Mouse (Mus musculus): ENCODE data around the gene Carhsp1.

Carhsp1 gene

DNA sequence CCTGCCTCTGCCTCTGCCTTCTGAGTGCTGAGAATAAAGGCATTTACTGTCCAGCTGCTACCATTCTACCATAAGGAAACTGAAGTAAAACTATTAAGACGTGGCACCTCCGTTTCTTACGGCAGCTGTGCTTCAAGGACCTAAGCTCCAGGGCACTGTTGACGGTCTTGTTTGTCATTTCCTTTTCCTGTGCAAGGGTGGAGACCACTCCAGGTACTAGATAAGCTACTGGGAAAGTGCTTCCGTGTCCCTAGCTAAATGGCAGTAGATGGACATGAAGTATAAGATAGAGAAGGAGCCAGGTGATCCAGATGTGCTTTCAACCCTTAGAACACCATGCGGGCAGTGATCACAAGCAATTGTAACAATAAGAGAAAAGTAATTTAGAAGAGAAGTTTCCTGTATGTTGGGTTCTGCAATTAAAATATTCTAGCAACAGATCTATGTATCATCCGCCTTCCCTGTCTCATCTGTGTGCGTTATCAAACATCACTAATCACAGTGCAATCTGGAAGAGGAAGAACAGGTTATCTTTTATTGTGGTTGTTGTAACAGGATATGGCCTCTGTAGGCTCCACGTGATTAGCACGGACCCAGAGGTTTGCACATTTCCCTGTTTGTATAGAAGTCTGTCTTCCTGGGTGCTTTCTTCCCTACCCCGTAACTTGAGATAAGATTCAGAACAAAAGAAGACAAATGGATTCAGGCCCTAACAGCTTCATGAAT, 32.3 kb downstream of the Carhsp1 start:
- no peak for DNase-seq (ENCODE audit: low spot score)

DNA sequence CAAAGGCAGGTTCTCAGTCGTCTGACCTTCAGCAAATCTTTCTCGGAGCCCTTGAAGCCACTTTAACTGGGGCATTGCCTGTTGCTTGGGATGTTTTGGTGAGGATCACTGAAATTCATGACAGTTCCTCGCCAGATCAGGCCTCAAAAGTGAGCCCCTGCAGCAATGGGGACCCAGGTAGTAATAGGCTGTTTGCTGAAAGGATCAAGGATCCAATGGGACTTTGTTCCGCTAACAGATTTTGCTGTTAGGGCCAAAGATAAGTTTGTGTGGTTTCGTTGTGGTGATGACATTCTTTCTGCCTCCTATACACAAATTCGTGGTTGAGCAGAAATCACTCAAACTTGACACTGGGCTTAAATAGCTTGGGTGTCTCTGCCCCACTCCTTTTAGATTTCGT, 33.8 kb downstream of the Carhsp1 start:
- DNase-seq (ENCODE audit: low spot score): no peak

DNA sequence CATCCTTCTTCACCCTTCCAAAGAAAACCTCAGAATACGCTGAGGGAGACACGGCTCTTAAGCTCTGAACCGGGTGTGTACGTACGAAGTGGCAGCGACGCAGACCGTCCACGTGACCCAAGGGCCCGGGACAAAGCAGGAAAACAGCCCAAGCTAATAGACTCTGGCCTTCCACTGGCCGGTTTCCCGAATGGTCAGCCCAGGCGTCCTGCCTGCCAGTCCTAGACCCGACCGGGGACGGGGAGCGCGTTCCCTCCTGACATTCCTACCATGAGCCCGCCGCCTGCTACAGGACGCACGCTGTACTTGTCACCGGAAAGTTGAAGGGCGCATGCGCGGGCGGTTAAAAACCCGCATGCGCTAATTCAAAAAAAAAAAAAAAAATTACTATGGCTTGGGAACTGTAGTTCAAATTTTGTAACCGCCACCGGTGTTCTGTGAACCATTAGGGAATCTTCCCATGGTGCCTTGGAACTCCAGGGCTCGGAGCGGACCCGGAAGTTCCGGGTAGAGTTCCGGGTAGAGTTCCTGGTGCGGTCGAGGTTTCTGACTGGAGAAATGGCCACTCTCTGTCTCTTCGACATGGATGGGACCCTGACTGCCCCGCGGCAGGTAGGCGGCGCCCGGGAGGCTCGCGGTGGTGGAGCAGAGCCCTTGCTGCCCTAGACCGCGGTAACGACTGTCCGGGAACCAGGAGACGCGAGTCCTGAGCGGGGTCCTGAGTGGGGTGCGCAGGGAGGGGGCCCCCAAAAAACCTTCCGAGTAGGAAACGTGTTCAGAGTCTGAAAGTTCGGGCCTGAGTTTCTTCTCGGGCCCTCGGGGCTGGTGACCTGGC, 34.5 kb downstream of the Carhsp1 start, which contains the start of the genes Pmm2 and Tmem186:
Pmm2 (plus strand) TSS at position 458 of the 835 bp plus-strand sequence.
Tmem186 (minus strand) TSS at position 496 of the 835 bp plus-strand sequence.
- DNase-seq (ENCODE audit: low spot score): peak; percentile 75

DNA sequence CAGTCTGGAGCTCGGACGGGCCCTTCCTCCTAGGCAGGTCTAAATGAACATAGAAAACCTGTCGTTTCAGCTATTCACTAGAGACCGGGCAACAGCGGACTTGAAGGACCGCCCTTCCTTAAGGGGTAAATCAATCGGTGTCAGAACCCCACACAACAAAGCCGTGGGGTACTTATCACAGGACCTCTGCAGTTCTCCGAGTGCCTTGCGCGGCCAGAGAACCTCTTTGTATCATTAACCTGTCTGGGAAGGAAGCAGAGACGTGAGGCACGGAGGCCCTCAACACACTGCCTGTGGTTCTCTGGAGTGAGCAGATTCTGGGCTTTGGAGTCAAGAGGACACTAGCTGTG, 35.1 kb downstream of the Carhsp1 start:
- DNase-seq (ENCODE audit: low spot score): peak; percentile 31

DNA sequence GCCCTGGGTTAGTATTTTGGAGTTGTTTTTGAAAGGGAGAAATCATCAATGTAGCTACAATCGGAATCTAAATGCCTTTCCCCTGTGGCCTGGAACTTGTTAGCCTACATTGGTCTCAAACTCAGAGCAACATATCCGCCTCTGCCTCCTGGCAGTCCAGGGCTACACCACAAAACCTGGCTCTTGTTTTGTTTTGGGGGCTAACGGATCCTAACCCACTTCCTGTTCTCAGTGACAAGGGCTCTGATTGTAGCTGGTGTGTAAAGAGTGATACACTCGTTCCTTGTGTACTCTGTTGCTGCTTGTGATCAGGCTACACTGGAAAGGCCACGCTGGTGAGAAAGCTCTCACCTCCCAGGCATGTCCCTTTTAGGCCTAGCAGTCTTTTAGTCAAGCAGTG, 40.5 kb downstream of the Carhsp1 start:
- no peak for DNase-seq (ENCODE audit: low spot score)

DNA sequence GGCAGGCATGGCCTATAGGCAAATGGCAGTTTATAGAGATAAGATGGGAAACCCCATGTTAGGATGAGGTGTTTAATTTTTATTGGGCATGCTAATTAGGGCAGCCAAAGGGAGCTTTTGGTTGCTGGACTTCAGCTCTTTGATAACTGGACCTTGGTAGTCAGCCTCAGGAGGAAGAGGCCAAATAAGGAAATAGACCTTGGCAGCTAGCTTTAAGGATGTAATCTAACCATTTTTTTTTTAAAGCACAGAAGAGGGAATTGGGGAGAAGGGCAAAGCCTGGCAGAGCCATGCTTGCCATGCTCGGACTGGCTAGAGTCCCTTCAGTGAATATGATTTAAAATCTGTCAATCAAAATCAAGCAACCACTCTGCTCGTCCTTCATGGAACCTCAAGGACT, 41.5 kb downstream of the Carhsp1 start:
- DNase-seq (ENCODE audit: low spot score): no peak

DNA sequence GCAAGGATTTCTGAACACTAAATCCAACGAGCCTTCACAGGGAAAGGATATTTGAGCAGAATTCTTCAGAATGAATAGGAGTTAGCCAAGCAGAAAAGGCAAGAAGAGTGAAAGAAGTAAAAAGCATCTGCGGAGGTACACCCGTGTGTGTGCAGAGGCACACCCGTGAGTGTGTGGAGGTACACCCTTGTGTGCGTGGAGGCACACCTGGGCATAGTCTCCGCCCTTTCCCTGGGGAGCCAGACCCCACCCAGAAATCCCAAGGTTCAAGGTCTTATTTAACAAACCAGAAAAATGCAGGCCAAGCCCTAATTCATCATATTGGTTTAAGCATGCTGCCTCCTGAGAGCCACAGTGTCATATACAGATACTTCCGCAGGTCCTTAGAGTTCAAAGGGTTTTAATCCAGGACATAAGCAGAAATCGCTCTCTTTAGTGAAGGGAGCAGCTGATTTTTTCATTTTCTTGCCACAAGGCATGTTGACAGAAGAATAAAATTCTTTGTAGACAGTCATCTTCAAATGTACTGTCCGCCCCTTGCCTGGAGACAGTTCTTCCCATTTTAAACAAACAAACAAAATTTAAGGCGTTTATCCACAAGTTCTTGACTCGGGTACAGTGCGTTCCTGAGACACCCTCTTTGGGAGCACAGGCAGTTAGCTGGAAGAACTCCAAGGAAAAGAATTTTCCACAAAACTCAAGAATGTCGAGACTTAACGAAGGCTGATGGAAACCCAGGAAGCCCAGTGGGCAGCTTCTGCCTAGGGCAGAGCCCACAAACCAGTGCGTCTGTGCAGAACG, 51.4 kb downstream of the Carhsp1 start:
- no peak for DNase-seq (ENCODE audit: low spot score)

DNA sequence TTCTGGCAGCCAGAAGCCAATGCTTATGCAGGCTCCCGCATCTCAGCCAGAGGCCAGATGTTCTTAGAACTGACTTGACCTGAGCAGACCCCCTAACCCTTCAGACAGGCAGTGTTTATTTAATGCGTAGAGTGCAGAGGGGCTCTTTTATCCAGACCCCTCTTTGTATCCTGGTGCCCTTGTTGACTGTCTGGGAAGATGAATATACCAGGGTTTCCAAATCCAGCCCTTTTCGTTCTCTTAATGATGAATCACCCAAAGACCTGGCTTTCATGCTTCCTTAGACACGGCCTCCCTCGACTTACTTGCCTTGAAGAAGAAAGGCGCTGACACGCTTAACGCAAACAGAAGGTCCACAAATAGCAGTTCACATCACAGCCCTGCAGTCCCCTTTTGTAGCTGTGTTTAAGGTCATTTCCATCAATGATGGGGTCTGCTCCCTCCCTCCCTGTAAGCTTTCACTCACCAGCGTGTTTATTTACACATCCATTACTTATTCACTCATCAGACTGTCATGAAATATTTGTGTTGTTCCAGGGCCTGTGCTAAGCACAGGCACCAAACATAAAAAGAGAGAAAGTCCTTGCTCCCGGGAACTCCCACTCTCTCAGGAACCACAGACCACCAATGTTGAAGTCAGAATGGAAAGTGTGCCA, 52.2 kb downstream of the Carhsp1 start:
- no peak for DNase-seq (ENCODE audit: low spot score)

DNA sequence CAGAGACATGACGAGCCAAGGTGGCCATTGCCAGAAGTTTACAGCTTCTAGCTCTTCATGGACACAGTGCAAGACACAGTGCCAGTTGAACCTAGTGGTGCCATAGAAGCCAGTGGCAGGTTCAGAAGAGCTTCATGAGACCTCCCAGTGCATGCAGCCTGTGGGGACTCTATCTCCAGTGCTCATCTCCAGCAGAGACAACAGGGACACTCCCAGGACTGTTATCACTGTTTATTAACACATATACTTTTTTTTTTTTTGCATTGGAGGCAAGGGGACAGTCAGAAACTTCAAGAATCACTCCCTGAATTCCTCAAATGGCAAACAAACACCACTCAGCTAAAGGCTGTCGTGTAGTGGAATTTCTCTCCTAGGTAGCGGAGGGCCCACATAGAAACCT, 58.5 kb downstream of the Carhsp1 start:
- DNase-seq (ENCODE audit: low spot score): no peak

DNA sequence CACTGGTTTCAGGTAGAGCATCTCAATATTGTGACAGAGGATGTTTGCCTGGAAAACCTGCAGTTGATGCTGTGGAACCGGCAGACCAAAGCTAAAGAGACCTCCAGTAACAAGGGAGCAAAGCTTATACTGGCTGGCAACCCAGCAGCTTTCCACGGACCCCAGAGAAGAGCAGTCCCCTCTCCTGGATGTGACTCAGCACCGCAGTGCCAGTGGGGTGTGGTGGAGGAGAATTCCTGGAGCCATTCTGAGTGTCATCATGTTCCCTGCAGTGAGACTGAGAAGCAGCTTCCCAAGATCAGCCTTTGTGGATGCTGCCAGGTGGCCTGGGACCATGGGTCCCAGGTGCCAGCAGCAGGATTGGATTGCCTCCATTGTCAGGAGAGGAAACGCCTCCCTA, 58.9 kb downstream of the Carhsp1 start:
- no peak for DNase-seq (ENCODE audit: low spot score)

DNA sequence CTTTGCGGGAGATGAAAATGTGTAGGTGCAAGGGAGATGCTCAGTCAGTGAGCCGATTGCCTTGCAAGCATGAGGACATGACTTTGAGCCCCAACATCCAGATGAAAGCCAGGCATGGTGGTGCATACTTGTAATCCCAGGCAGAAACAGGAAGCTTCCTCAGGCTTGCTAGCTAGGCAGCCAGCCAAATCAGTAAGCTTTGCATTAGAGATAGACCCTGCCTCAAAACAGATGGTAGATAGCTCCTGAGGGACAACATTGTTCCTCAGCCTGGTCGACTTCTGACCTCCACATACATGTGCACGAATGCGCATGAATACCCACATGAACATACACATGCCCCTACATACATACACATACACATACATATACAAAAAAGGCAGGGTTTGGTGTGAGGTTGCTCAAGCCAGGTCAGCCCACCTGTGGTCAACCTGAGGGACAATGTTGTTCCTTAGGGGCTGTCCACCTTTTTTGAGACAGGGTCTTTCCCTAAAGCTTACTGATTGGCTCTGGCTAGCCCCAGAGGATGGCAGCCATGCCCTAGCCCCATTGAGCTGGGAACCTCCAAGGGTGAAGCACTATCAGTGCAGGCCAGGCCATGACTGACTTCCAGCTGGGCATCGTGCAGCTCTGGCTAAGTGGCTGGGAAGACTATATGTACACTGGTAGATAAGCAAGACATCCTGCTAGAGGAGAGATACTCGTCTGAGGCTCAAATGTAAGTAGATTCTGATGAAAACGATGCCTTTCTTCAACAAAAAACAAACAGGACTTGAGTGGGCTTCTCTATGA, 59.5 kb downstream of the Carhsp1 start:
- DNase-seq (ENCODE audit: low spot score): no peak

DNA sequence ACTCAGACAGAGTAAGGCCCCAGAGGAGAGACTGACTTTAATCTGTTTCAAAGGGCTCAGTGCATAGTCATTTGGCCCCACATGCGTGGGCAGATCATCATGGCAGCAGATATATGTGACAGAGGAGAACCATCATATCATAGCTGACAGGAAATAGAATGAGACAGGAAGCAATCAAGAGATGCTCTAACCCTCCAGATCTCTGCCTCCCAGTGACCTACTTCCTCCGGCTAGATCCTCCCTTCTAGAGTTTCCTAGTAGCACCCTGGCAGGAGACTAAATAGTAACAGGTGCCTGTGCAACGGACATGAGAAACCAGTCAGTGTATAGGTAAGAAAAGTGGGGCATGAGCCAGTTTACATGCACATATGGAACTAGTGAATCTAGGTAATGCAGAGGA, 61.6 kb downstream of the Carhsp1 start:
- DNase-seq (ENCODE audit: low spot score): no peak

Data from urinary bladder, postnatal 25 days (tissue).